Mouse (Mus musculus) CH12.LX (cell line): ENCODE measurements at regions not wholly inside any gene's neighbourhood (a gene's known extent, or its start where the extent isn't known, plus 50 kb on each side); places are given as distances from the start of the nearest gene placed in this dataset.

ENCODE experiments used
- DNase-seq: peaks from one replicate; pipeline ENCODE4 v3.0.0-alpha.2; 2013; ENCODE audit errors: extremely low read depth
- H3K27ac ChIP-seq: 2 replicates; pipeline ENCODE4 v1.5.1; 2012; ENCODE audit warnings: low read depth, mild to moderate bottlenecking, control low read depth, moderate library complexity; ENCODE audit not compliant: insufficient read depth
- H3K27me3 ChIP-seq: replicated peaks from 2 replicates; pipeline ENCODE3; 2012; ENCODE audit warnings: inconsistent platforms
- H3K36me3 ChIP-seq, 2 experiments: replicated peaks in 1 of 2; 2 replicates each; pipeline versions ENCODE3 to v1.6.1; 2012; ENCODE audit warnings: inconsistent platforms in 1 of 2, low read length in 1 of 2, mild to moderate bottlenecking in 1 of 2, mixed read lengths in 1 of 2, moderate library complexity in 1 of 2; ENCODE audit not compliant: control insufficient read depth in 1 of 2, insufficient read depth in 1 of 2
- H3K4me1 ChIP-seq, 2 experiments: 2 replicates each; pipeline ENCODE4 v1.6.1; 2012; ENCODE audit warnings: inconsistent platforms in 1 of 2, moderate library complexity in 1 of 2; ENCODE audit not compliant: insufficient read depth in 2 of 2, control insufficient read depth in 1 of 2
- H3K4me2 ChIP-seq: 2 replicates; pipeline ENCODE4 v1.6.1; 2012; ENCODE audit warnings: low read depth, mild to moderate bottlenecking, control low read depth; ENCODE audit not compliant: poor library complexity, insufficient read depth, severe bottlenecking
- H3K4me3 ChIP-seq, 3 experiments: fragments of 150-350 bp in 1 of 3; sonication (generic) in 1 of 3; replicated peaks in 1 of 3; 2 replicates each; pipeline versions ENCODE3 to v1.5.1; 2011 to 2012; ENCODE audit warnings: low read depth in 2 of 3, low read length in 2 of 3, mild to moderate bottlenecking in 2 of 3, moderate library complexity in 2 of 3, control low read depth in 1 of 3, improper control_type of control experiment in 1 of 3, inconsistent platforms in 1 of 3, mixed read lengths in 1 of 3; ENCODE audit not compliant: poor library complexity in 1 of 3
- H3K79me2 ChIP-seq: replicated peaks from 2 replicates; pipeline ENCODE4 v1.6.1; 2012; ENCODE audit warnings: mild to moderate bottlenecking, moderate library complexity; ENCODE audit not compliant: control insufficient read depth, poor library complexity, insufficient read depth, severe bottlenecking; ENCODE audit errors: extremely low read depth
- H3K9ac ChIP-seq: 2 replicates; pipeline ENCODE4 v1.6.1; 2012; ENCODE audit warnings: low read depth, mild to moderate bottlenecking, control low read depth, moderate library complexity; ENCODE audit not compliant: insufficient read depth
- H3K9me3 ChIP-seq: replicated peaks from 2 replicates; pipeline ENCODE3; 2012; ENCODE audit warnings: low read length, inconsistent platforms, mixed read lengths
- E2F4 ChIP-seq: IDR thresholded peaks from 2 replicates; pipeline ENCODE4 v1.6.1; 2011; ENCODE audit warnings: low read depth, low read length, improper control_type of control experiment; ENCODE audit not compliant: insufficient replicate concordance
- ELF1 ChIP-seq: IDR thresholded peaks from 2 replicates; pipeline ENCODE4 v1.6.1; 2014; ENCODE audit warnings: low read depth, mild to moderate bottlenecking, inconsistent platforms, low read length, improper control_type of control experiment
- EP300 ChIP-seq: IDR thresholded peaks from 2 replicates; pipeline ENCODE4 v1.6.1; 2011; ENCODE audit warnings: low read length, improper control_type of control experiment
- ETS1 ChIP-seq: conservative IDR thresholded peaks from 2 replicates; pipeline ENCODE4 v1.6.1; 2012; ENCODE audit warnings: low read depth, mild to moderate bottlenecking, inconsistent platforms, low read length, improper control_type of control experiment, moderate library complexity
- IRF4 ChIP-seq: IDR thresholded peaks from 2 replicates; pipeline ENCODE4 v1.6.1; 2014; ENCODE audit warnings: low read depth, mild to moderate bottlenecking, inconsistent platforms, low read length, improper control_type of control experiment
- JUND ChIP-seq: conservative IDR thresholded peaks from 2 replicates; pipeline ENCODE4 v1.6.1; 2011; ENCODE audit warnings: low read depth, low read length, improper control_type of control experiment
- KAT2A ChIP-seq: IDR thresholded peaks from 2 replicates; pipeline ENCODE4 v1.6.1; 2012; ENCODE audit warnings: low read length, improper control_type of control experiment, inconsistent platforms; ENCODE audit not compliant: insufficient replicate concordance
- MAFK ChIP-seq: IDR thresholded peaks from 2 replicates; pipeline ENCODE4 v1.6.1; 2011; ENCODE audit warnings: low read length, improper control_type of control experiment; ENCODE audit not compliant: insufficient replicate concordance
- MAX ChIP-seq: IDR thresholded peaks from 2 replicates; pipeline ENCODE4 v1.6.1; 2011; ENCODE audit warnings: low read length, improper control_type of control experiment
- MXI1 ChIP-seq: IDR thresholded peaks from 2 replicates; pipeline ENCODE4 v1.6.1; 2011; ENCODE audit warnings: mild to moderate bottlenecking, low read depth, low read length, improper control_type of control experiment
- RAD21 ChIP-seq: IDR thresholded peaks from 2 replicates; pipeline ENCODE4 v1.6.1; 2011; ENCODE audit warnings: low read depth, mild to moderate bottlenecking, low read length, improper control_type of control experiment, moderate library complexity
- RCOR1 ChIP-seq: conservative IDR thresholded peaks from 2 replicates; pipeline ENCODE4 v1.6.1; 2012; ENCODE audit warnings: low read depth, mild to moderate bottlenecking, inconsistent platforms, low read length, improper control_type of control experiment
- SMC3 ChIP-seq: IDR thresholded peaks from 2 replicates; pipeline ENCODE4 v1.6.1; 2011; ENCODE audit warnings: low read depth, low read length, improper control_type of control experiment
- USF2 ChIP-seq: conservative IDR thresholded peaks from 2 replicates; pipeline ENCODE4 v1.6.1; 2011; ENCODE audit warnings: low read depth, low read length, improper control_type of control experiment
- ZC3H11A ChIP-seq: IDR thresholded peaks from 2 replicates; pipeline ENCODE4 v1.6.1; 2012; ENCODE audit warnings: low read depth, mild to moderate bottlenecking, inconsistent platforms, low read length, improper control_type of control experiment
- ZMIZ1 ChIP-seq: IDR thresholded peaks from 2 replicates; pipeline ENCODE4 v1.6.1; 2012; ENCODE audit warnings: low read depth, mild to moderate bottlenecking, inconsistent platforms, low read length, improper control_type of control experiment
- dilution Hi-C: fragments of 300-500 bp; cut with MboI; formaldehyde crosslinking; loops from 2 replicates; pipeline ENCODE4 v1.14.3; 2020; ENCODE audit warnings: low sequenced_read_pairs; ENCODE audit not compliant: extremely low pct_unique_long_range_greater_than_20kb, extremely low pct_ligation_motif_present
- in situ Hi-C: fragments of 300-500 bp; cut with MboI; formaldehyde crosslinking; loops from 3 replicates; pipeline ENCODE4 v1.14.3; 2019; ENCODE audit warnings: low sequenced_read_pairs, low pct_ligation_motif_present, low pct_unique_long_range_greater_than_20kb, mixed read lengths

DNA sequence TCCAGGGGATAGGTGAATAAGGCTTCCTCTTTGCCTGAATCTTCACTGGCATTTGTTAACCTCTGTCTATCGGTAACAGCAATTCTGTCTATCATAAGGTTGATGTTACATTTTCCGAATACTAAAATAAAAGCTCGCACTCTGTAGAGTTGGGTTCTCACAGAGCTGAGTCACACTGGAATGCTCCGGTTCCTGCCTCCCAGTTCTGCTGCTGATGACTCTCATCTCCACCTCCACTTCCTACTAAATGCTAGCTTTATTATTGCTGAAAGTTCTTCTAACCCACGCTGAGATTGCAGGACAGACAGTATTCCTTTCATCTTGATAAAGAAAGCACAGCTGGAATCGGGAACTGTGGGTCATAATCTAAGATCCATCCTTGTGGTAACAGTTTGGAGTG, 65.5 kb upstream of the Ssr3 start:
- DNase-seq = no peak
- no peaks in the 10 kb centered on the region for H3K4me1 ChIP-seq
- H3K27me3 ChIP-seq = no peaks in the 10 kb centered on the region
- dilution Hi-C loops = no loop called here
- no peaks in the 10 kb centered on the region for H3K36me3 ChIP-seq
- H3K27ac ChIP-seq = no peak overlapping the region
- H3K79me2 ChIP-seq = no peaks in the 10 kb centered on the region
- in situ Hi-C loops = no loop called here
- H3K4me3 ChIP-seq = no peak overlapping the region
- TF ChIP-seq SMC3 (no peak), EP300 (no peak), USF2 (no peak)
- H3K4me2 ChIP-seq = no peak overlapping the region
- peaks cover 3% of the 10 kb centered on the region for H3K9me3 ChIP-seq
- no peak overlapping the region for H3K9ac ChIP-seq

DNA sequence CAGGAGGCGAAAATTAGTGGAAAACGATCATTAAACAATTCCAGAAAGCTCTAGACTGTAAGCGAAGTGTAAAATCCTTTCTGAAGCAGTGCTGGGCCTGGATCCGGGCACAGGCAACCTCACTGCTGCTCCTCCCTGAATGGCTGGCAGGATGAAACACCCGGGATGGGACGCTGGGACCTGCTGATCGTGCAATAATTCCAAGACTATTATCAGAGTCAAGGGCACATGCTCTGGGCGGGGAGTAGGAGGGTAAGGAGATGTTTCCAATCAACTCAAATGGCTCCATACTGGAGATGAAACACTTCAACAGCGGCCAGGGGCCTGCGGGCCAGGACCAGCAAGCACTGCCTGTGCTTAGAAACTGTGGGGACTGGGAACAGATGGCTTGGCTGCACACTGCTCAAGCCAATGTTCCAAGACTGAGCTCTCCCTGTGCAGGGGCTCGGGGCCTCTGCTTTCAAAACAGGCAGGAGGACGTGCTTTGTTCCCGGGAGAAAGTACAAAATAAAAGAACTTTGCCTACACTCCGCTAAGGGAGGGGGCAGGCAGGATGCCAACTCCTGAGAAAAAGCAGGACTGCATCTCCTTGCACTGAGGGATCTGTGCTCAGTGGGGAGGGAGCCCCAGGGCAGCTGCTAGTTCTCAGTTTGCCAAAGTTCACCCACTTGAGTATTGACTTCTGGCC, 63.3 kb upstream of the Ssr3 start:
- Histone ChIP-seq H3K9ac (no peak overlapping the region), H3K27me3 (no peaks in the 10 kb centered on the region), H3K79me2 (no peaks in the 10 kb centered on the region), H3K9me3 (peaks cover 3% of the 10 kb centered on the region), H3K36me3 (no peaks in the 10 kb centered on the region), H3K27ac (no peak overlapping the region), H3K4me1 (no peaks in the 10 kb centered on the region), H3K4me2 (no peak overlapping the region), H3K4me3 (no peak overlapping the region)
- TF ChIP-seq JUND (no peak), ZMIZ1 (no peak), RAD21 (no peak), ZC3H11A (no peak), USF2 (no peak), ELF1 (no peak), SMC3 (no peak), MXI1 (no peak), IRF4 (no peak), MAFK (no peak), RCOR1 (no peak), E2F4 (no peak), EP300 (no peak), ETS1 (no peak), KAT2A (no peak), MAX (no peak)
- dilution Hi-C loops (no loop called here), in situ Hi-C loops (no loop called here)
- DNase-seq = no peak
